ENCODE assay signal across 8 mouse cellular contexts in genomic region chr13:59769296-59770163, GRCm38 (mm10). TPM values are rescaled to one million over a fixed set of nuclear protein-coding genes. Genes with fewer than 3 reads are reported as not detected.
DNase-seq lines count a peak whose midpoint lies in the region; ATAC-seq lines count a peak whose summit lies in the region.

TSS of gene Isca1 (minus strand) at chr13:59769810.

- peak within 1 kb of the TSS; percentile 88 for H3K4me3 ChIP-seq in hindbrain, embryonic 12.5 days

- peak within 1 kb of the TSS; percentile 64 for H3K4me2 ChIP-seq in hindbrain, embryonic 12.5 days (replicated peaks)

- ATAC-seq in hindbrain, embryonic 12.5 days (ENCODE audit: low FRiP score): peak; percentile 99

- H3K36me3 ChIP-seq in hindbrain, embryonic 12.5 days: peaks cover 25% of the 10 kb centered on the region

- peak within 1 kb of the TSS; percentile 95 for H3K27ac ChIP-seq in hindbrain, embryonic 12.5 days

- under 1% methylated on average over 82 of the region's 91 CpGs for WGBS in hindbrain, embryonic 12.5 days

- H3K27me3 ChIP-seq in hindbrain, embryonic 12.5 days: no peaks in the 10 kb centered on the region

- peak within 1 kb of the TSS; percentile 88 for H3K9ac ChIP-seq in hindbrain, embryonic 12.5 days

- peak; percentile 99 for DNase-seq in Muller cell, postnatal 12 days (ENCODE audit: inconsistent ontology term)
- peak; percentile 99 for DNase-seq in cerebellum, adult 9-11 months
- DNase-seq in frontal cortex, postnatal 10 days (ENCODE audit: low spot score in 2 of 2): peak; percentile 99 to 100
- peak; percentile 100 for DNase-seq in layer of hippocampus, postnatal 14 days (ENCODE audit: low spot score in 2 of 2)
- peak; percentile 99 for DNase-seq in lung, postnatal 14 days
- DNase-seq in retina, adult 2 months (ENCODE audit: low read depth, low spot score): peak; percentile 91
- peak; percentile 99 for DNase-seq in thymus, postnatal 36 days

- no peaks in the 10 kb centered on the region for H3K9me3 ChIP-seq in hindbrain, embryonic 12.5 days (replicated peaks)

- H3K4me1 ChIP-seq in hindbrain, embryonic 12.5 days: peaks cover 43% of the 10 kb centered on the region

RNA-seq across cellular contexts. Expression of gene Isca1, which starts in this region (rescaled TPM):
- 124 and 130 TPM in 2 replicates for polyA plus RNA-seq in hindbrain, embryonic 12.5 days (2016; fragmentation: Nextera tagmentation; extraction: Ambion mirVana)
- total RNA-seq in layer of hippocampus, postnatal 14 days (2021): 100 to 1,000 TPM; 123 to 129 TPM

Comparison
In these comparisons a context has a peak if more than half of its experiments do, and no peak if none do; other contexts are left out.
1. Peak in every context shown above with its lines: DNase-seq, ATAC-seq, H3K4me3 ChIP-seq and H3K27ac ChIP-seq.